Mouse (Mus musculus) stomach, embryonic 15.5 days (tissue): ENCODE data around the gene Aig1. TPM values are rescaled to one million over a fixed set of nuclear protein-coding genes. Genes with fewer than 3 reads are reported as not detected.
A peak's percentile ranks its signal among the peaks of the same experiment; 100 is the strongest.
"Not testable (repeated sequence)": the region's sequence is repeated elsewhere in the genome, so short reads cannot be mapped to it uniquely, and the experiment has no call there.

ENCODE experiments used
- ATAC-seq: fragments of 200-750 bp; cut with Nextera tagmentation; 2 replicates; pipeline ENCODE4 v1.8.0; 2017; ENCODE audit warnings: low read depth, moderate number of reproducible peaks, moderate TSS enrichment; ENCODE audit not compliant: insufficient read depth, low FRiP score
- H3K27ac ChIP-seq: fragments of 300-500 bp; sonication (generic); 2 replicates; pipeline ENCODE4 v1.5.1; 2015; ENCODE audit warnings: mild to moderate bottlenecking, inconsistent platforms
- H3K27me3 ChIP-seq: fragments of 300-500 bp; sonication (generic); replicated peaks from 2 replicates; pipeline ENCODE4 v1.6.1; 2015; ENCODE audit warnings: inconsistent platforms
- H3K36me3 ChIP-seq: fragments of 300-500 bp; sonication (generic); 2 replicates; pipeline ENCODE4 v1.6.1; 2015; ENCODE audit warnings: inconsistent platforms
- H3K4me1 ChIP-seq: fragments of 300-500 bp; sonication (generic); 2 replicates; pipeline ENCODE4 v1.6.1; 2015; ENCODE audit warnings: inconsistent platforms
- H3K4me2 ChIP-seq: fragments of 300-500 bp; sonication (generic); 2 replicates; pipeline ENCODE4 v1.6.1; 2015; ENCODE audit warnings: mild to moderate bottlenecking, inconsistent platforms
- H3K4me3 ChIP-seq: fragments of 300-500 bp; sonication (generic); replicated peaks from 2 replicates; pipeline ENCODE4 v1.5.1; 2015; ENCODE audit warnings: inconsistent platforms
- H3K9ac ChIP-seq: fragments of 300-500 bp; sonication (generic); 2 replicates; pipeline ENCODE4 v1.6.1; 2015; ENCODE audit warnings: inconsistent platforms
- H3K9me3 ChIP-seq: fragments of 300-500 bp; sonication (generic); 2 replicates; pipeline ENCODE4 v1.6.1; 2016; ENCODE audit warnings: inconsistent platforms
- WGBS: fragments of 180-500 bp; shearing (Covaris S2); methylation state at CpG from one replicate; pipeline ENCODE4 v1.1.7; 2015; 5-methylcytosine and 5-hydroxymethylcytosine counted together
- polyA plus RNA-seq: library from polyadenylated mRNA; unstranded; fragments of >200 nt; fragmentation: Nextera tagmentation; extraction: Ambion mirVana; gene quantifications from 2 replicates; pipeline ENCODE4 v1.2.1, GENCODE M21; 2015

The Aig1 gene
- polyA plus RNA-seq: 43.9 and 45.9 TPM in 2 replicates

DNA sequence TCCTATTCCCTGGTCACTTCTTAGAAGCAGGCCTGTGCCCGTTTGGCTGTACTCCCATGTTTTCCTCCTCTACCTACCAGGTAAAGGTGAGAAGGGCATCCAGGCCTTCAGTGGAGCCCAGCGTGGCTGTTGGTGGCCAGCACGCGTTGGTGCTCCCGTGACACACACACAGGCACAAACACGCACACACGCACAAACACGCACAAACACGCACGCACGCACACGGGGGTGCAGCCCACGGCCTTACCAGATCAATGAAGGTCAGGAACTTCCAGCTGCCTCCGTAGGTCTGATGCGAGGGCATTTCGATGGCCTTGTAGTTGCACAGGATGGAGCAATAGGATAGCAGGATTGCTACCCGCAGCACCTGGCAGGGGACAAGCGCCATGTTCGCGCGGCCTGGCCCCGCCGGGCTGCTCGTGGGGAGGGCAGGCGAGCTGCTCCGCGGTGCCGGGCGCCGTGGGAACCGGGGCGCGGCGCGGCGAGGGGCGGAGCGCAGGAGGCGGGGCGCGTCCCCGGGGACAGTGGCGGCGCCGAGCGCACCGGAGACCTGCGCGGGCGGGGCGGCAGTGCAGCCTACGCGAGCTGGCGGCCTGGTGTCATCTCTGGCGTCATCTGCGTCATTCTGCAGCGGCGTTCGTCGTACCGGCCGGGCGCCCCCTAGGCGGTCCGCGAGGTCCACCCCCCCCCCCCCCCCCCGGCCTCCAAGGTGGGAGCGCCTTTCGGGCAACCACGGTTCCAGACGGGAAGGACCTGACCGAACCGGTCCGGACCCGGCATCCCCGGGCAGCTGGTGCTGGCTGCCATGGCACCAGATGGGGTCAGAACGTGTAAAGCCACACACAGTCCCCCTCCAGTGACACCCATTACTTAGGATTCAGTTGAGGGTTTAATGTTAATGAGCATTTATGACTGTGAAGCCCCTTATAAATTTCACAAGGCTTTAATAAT lies at the start of gene Aig1:
Aig1 (minus strand) TSS at position 610 of the 951 bp plus-strand sequence.
- peak within 1 kb of the TSS; percentile 82 for H3K4me2 ChIP-seq
- no peaks in the 10 kb centered on the region; the same call in 1 of the 2 replicates for H3K4me1 ChIP-seq
- H3K27ac ChIP-seq: peak within 1 kb of the TSS; percentile 68
- no peaks in the 10 kb centered on the region for H3K27me3 ChIP-seq
- peak within 1 kb of the TSS; percentile 69 for H3K4me3 ChIP-seq
- ATAC-seq: peak; percentile 91
- peak within 1 kb of the TSS; percentile 44 for H3K9ac ChIP-seq
- no peaks in the 10 kb centered on the region for H3K36me3 ChIP-seq
- WGBS: 3% methylated on average over 54 of the region's 77 CpGs
- no peaks in the 10 kb centered on the region for H3K9me3 ChIP-seq

DNA sequence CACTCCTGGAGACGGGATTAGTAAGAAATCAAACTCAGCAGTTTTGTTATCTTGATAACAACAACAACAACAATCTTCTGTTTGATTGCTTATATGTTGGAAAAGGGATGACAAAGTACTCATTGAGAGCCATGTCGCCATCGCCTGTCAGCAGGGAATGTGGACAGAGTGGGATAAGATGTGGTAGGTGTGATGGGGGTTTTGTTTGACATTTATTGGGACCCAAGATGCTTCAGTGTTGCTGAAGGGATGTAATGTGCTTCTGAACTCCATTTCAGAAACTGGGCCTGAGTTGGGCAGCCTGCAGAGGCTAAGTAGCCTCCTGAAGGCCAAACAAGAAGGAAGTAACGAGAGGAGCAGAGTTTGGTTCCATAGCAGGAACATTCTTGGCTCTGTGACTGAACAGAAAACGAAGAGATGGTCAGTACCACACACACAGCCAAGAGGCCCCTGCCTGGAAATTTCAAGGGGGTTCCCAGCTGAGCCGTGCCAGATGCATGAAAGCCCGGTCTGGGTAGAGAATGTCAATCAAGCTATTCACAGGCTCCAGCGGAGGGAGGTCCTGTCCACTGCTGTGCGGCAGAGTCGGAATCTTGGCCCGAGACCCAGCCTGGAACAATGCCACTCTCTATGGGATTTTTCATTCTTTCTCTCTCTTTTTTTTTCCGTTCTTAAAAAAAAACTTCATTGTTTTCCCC lies 48.0 kb upstream of the Aig1 start:
- H3K4me2 ChIP-seq: peak overlapping the region; percentile 23; the same call in 1 of the 2 replicates
- 0 out of 2 replicates have a peak, but pooled peaks cover 3% of the 10 kb centered on the region for H3K4me1 ChIP-seq
- no peaks in the 10 kb centered on the region for H3K9me3 ChIP-seq
- no peak overlapping the region for H3K4me3 ChIP-seq
- no peaks in the 10 kb centered on the region for H3K36me3 ChIP-seq
- 45% methylated on average over 12 of the region's 12 CpGs for WGBS
- no peak overlapping the region for H3K9ac ChIP-seq
- no peak overlapping the region for H3K27ac ChIP-seq
- ATAC-seq: peak; percentile 39; the same call in 1 of the 2 replicates
- H3K27me3 ChIP-seq: no peaks in the 10 kb centered on the region

GRCm38 (mm10) chr10:13915211-13915610 lies 46.4 kb upstream of the Aig1 start:
- Histone ChIP-seq H3K9ac (no peak overlapping the region), H3K4me3 (no peak overlapping the region), H3K27me3 (no peaks in the 10 kb centered on the region), H3K9me3 (no peaks in the 10 kb centered on the region), H3K36me3 (no peaks in the 10 kb centered on the region), H3K27ac (no peak overlapping the region), H3K4me1 (0 out of 2 replicates have a peak, but pooled peaks cover 3% of the 10 kb centered on the region), H3K4me2 (no peak overlapping the region)
- WGBS: 72% methylated on average over 3 of the region's 3 CpGs
- ATAC-seq: no peak

DNA sequence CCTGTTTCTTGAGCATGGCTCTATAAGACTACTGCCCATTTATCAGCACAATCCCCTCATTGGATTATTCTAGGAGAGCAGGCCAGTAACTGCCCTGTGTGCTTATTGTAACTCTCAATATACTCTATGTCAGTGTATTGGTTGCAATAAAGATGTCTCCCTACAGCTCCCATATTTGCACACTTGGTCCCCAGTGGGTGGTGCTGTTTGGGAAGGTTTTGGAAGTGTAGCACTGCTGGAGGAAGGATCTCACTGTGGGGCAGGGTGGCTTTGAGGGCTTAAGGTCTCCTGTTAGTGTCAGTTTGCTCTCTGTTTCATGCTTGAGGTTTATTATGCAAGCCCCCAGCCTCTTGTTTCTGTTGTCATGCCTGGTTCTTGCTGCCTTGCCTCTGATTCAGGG lies 44.9 kb upstream of the Aig1 start:
- H3K27ac ChIP-seq: no peak overlapping the region
- H3K4me3 ChIP-seq: no peak overlapping the region
- no peaks in the 10 kb centered on the region for H3K27me3 ChIP-seq
- H3K4me2 ChIP-seq: no peak overlapping the region
- no peak overlapping the region for H3K9ac ChIP-seq
- 0 out of 2 replicates have a peak, but pooled peaks cover 3% of the 10 kb centered on the region for H3K4me1 ChIP-seq
- ATAC-seq: no peak
- H3K36me3 ChIP-seq: no peaks in the 10 kb centered on the region
- H3K9me3 ChIP-seq: no peaks in the 10 kb centered on the region

DNA sequence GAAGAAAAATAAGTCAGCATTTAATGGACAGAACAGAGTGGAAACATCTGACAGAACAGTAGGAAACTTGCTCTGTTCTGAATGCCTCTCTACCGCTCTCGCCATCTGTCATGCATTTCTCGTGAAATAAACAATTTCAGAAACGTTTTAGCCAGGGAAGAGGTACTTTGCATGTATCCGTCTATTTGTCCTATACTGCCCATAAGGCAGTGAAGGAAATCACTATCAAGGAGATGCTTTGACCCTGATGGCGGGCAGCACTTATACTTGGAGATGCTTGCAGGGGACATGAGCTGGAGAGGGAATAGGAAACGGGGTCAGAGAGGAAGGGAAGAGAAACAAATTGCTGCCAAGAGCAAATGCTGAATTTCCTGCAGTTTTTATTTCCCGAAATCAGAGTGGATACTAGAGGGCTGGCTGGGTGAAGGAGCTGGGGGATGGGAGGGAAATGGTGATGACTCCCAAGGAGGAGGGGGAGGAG lies 37.5 kb upstream of the Aig1 start:
- 39% methylated on average over 8 of the region's 8 CpGs for WGBS
- Histone ChIP-seq H3K4me2 (no peak overlapping the region), H3K9ac (no peak overlapping the region), H3K4me1 (peaks cover 4% of the 10 kb centered on the region; the same call in 1 of the 2 replicates), H3K4me3 (no peak overlapping the region), H3K36me3 (no peaks in the 10 kb centered on the region), H3K27ac (no peak overlapping the region), H3K27me3 (no peaks in the 10 kb centered on the region), H3K9me3 (no peaks in the 10 kb centered on the region)
- no peak for ATAC-seq

DNA sequence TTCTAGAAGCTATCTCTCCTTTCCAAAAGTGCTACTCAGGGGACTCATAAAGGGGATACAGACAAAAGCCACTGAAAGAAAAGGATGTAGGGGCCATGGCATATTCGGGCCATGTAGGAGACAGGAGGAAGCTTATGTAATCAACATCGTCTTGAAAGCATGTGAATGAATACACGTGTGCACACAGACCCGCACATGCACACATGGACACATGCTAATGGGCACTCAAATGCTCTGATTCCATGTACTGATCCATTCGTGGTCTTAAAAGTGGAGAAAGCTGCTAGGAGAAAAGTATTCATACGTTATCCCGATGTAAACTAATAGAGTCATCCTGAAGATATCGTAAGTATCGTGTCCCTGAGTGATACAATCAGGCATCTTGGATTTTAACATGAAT lies 36.8 kb upstream of the Aig1 start:
- Histone ChIP-seq H3K4me3 (no peak overlapping the region), H3K4me1 (peaks cover 4% of the 10 kb centered on the region; the same call in 1 of the 2 replicates), H3K27ac (no peak overlapping the region), H3K36me3 (no peaks in the 10 kb centered on the region), H3K9me3 (no peaks in the 10 kb centered on the region), H3K27me3 (no peaks in the 10 kb centered on the region), H3K9ac (no peak overlapping the region), H3K4me2 (no peak overlapping the region)
- WGBS: 80% methylated on average over 9 of the region's 9 CpGs
- ATAC-seq: no peak

GRCm38 (mm10) chr10:13892762-13893161 lies 24.0 kb upstream of the Aig1 start:
- not testable (repeated sequence) for ATAC-seq, H3K27me3 ChIP-seq
- 82% methylated on average over 7 of the region's 7 CpGs for WGBS

DNA sequence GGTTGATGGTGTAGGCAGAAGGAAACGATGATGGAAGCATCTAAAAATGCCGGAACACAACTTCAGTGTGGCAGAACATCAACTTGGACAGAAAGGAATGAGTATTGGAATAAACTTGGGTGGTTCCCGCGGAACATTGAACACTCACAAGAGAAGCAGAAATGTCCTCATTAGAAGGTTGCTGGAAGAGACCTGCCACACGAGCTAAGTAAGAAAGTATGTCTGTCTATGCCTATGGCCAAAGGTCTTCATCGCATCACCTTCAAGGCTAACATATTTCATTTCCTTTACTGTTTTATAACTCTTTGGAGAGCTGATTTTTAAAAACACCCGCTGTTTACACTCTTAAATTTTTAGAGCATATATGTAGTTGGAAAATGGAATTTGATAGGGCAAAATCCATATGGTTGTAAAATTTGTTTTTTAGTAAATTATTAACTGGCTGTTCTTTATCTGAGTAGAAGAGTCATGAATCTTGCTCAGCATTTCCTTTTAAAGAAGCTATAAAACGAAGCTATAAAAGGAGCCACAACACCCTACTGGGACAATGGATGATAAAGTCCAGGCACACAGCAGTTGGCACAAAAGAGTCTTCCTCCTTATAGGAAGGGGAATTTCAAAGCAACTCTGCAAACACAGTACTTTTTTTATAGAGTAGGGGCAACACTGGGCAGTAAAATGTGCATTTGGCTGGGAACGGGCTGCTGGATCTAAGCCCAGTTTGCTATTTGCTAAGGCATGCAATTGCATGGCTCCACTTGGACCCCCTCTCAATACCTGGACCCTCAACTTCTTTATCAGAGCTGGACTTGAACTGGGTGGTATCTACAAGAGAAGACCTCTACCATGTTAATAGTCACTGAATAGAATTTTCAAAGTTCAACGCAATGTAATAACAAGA lies 14.4 kb upstream of the Aig1 start:
- Histone ChIP-seq H3K9me3 (no peaks in the 10 kb centered on the region), H3K4me2 (no peak overlapping the region), H3K36me3 (no peaks in the 10 kb centered on the region), H3K9ac (no peak overlapping the region), H3K4me3 (no peak overlapping the region), H3K27me3 (no peaks in the 10 kb centered on the region), H3K4me1 (no peaks in the 10 kb centered on the region), H3K27ac (no peak overlapping the region)
- no peak for ATAC-seq
- 78% methylated on average over 10 of the region's 10 CpGs for WGBS

More at GRCm38 (mm10) chr10:13892762-13893161, 24.0 kb upstream of the Aig1 start:
- H3K9ac ChIP-seq, H3K4me3 ChIP-seq, H3K4me1 ChIP-seq, H3K27ac ChIP-seq, H3K9me3 ChIP-seq, H3K36me3 ChIP-seq, H3K4me2 ChIP-seq: not testable (repeated sequence)

DNA sequence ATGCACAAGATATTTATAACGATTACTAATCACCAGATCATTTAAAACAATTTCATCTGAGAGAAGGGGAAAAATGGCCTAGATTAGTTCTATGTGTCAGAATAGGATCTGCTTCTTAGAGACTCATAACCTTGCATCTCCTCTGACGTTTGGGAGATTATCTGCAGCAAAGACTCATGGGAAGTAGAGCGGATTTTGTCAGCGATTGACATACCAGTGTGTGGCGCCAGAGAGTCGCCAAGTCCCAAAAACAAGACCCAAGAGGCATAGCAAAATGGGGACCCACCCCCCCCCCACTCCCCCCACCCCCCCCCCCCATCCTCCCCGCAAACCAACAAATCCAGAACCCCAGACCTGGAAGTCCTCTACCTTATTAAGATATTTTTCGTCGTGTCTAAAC lies 13.7 kb upstream of the Aig1 start:
- ATAC-seq: no peak
- no peaks in the 10 kb centered on the region for H3K4me1 ChIP-seq
- no peak overlapping the region for H3K27ac ChIP-seq
- H3K9me3 ChIP-seq: no peaks in the 10 kb centered on the region
- WGBS: 67% methylated on average over 9 of the region's 9 CpGs
- no peak overlapping the region for H3K9ac ChIP-seq
- no peaks in the 10 kb centered on the region for H3K27me3 ChIP-seq
- no peaks in the 10 kb centered on the region for H3K36me3 ChIP-seq
- H3K4me3 ChIP-seq: no peak overlapping the region
- H3K4me2 ChIP-seq: no peak overlapping the region

DNA sequence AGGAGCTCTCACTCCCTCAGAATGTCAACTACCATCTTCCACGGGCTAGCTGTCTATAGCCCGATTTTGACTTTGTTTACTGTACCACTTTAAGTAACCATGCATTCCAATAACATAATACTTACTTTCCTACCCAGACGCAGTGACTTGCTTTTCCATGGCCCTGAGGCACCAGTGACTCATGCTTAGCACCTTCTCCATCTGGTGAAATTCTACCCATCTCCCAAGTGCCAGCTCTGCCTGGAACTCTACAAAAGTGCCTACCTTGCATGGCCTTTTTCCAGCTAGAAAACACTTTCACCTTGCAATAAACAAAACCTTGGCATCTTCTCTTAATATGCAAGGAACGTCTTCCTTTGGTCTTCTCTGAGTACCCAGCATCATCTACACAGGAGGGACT lies 9.9 kb upstream of the Aig1 start:
- Histone ChIP-seq H3K9ac (no peak overlapping the region), H3K4me3 (no peak overlapping the region), H3K4me1 (no peaks in the 10 kb centered on the region), H3K9me3 (no peaks in the 10 kb centered on the region), H3K27ac (no peak overlapping the region), H3K27me3 (no peaks in the 10 kb centered on the region), H3K4me2 (no peak overlapping the region), H3K36me3 (no peaks in the 10 kb centered on the region)
- ATAC-seq: no peak
- WGBS: 77% methylated on average over 4 of the region's 4 CpGs

DNA sequence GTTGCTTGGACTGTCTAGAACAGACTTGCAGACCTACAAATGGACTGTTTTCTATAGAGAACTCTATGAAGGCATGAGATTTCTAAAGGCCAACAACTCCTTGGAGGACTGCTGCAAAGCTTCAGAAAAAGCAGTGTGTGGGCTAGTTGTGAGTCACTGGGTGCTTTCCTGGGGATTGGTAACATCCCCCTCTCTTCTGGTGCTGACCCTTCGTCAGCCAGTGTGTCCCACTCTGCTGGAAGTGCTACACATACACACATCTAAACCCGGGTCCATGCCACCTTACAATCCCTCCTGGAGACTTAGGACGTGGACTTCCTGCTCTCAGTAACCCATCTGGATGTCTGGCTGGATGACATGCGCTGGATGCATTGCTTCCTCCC lies 6.2 kb upstream of the Aig1 start:
- 69% methylated on average over 4 of the region's 4 CpGs for WGBS
- H3K27me3 ChIP-seq: no peaks in the 10 kb centered on the region
- no peak for ATAC-seq

More for the DNA sequence above, 6.2 kb upstream of the Aig1 start:
- Histone ChIP-seq H3K4me3 (no peak overlapping the region), H3K9me3 (no peaks in the 10 kb centered on the region), H3K9ac (no peak overlapping the region), H3K27ac (no peak overlapping the region), H3K4me2 (no peak overlapping the region), H3K36me3 (no peaks in the 10 kb centered on the region), H3K4me1 (no peaks in the 10 kb centered on the region)
